Mouse (Mus musculus): ENCODE data around the gene Prss22. TPM values are rescaled to one million over a fixed set of nuclear protein-coding genes. Genes with fewer than 3 reads are reported as not detected.

Gene Prss22
- 0.22 and 0.35 TPM in 2 replicates for polyA plus RNA-seq (2012; rRNA removed)

DNA sequence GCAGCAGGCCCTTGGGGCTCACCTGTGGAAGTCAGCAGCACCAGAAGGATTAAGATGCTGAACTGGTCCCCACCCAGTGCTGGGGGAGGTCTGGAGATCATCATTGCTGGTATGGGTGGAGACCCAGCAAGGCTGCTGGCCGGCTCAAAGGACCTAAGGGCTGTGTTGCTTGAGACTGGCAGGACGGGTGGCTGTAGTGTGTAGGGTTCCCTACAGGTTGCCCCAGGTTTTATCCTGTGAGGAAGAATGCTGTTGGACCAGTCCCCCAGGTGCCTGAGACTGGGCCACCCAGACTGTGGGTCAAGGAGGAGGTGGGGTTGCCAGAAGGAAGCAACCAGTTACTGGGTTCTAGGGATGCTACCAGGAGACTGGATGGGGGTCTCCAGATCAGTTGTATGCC, at the start of gene Prss22:
TSS of gene Prss22 (minus strand) at position 200 of the 400 bp plus-strand sequence.

GRCm38 (mm10) chr17:24037844-24038243, 39.9 kb upstream of the Prss22 start, which contains the start of gene Prss27:
TSS of gene Prss27 (plus strand) at chr17:24038144.

DNA sequence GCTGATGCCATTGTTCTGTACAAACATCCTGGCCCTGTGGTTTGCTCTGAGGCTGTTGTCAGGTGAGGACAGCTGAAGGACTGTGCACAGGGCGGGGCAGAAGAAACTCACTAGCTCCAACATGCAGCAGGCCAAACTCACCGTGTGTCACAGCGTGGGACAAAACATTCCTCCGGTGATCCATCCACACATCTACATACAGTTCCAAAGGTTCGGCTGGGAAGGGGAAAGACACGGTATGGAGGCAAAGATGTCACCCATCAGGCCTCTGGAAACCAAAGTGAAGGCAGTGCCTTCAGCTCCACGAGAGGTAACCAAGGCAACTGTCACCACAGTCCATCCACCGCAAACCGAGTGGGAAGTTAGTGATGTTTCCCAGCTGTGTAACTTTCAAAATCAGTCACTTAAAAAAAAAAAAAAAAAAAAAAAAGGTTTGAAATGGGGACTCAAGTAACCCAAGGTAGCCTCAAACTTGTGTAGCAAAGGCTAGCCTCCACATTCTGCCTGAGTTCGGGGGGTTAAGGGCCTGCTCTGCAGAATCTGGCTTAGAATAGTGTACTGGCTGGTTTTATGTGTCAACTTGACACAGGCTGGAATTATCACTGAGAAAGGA, 17.5 kb downstream of the Prss22 start, which contains the start of gene Prss30:
TSS of gene Prss30 (minus strand) at position 270 of the 613 bp plus-strand sequence.

GRCm38 (mm10) chr17:23955174-23955573, 42.7 kb downstream of the Prss22 start, which contains the start of gene Sbpl:
TSS of gene Sbpl (minus strand) at chr17:23955274.

Other genes starting within 250 kb of the Prss22 start
- gene Flywch1, start 226.5 kb downstream of the Prss22 start, polyA plus RNA-seq (2012; rRNA removed), result 83.3 and 88.4 TPM in 2 replicates
- 28.6 and 30.1 TPM in 2 replicates for gene Flywch2, start 212.0 kb downstream of the Prss22 start, polyA plus RNA-seq (2012; rRNA removed)
- gene Srrm2, start 207.6 kb downstream of the Prss22 start, polyA plus RNA-seq (2012; rRNA removed), result 640 and 782 TPM in 2 replicates
- gene Elob, start 169.0 kb downstream of the Prss22 start, polyA plus RNA-seq (2012; rRNA removed), result 524 and 676 TPM in 2 replicates
- 0.26 and 0.46 TPM in 2 replicates for gene Prss33, start 162.0 kb downstream of the Prss22 start, polyA plus RNA-seq (2012; rRNA removed)
- 0.06 TPM in 1 of 2 replicates, not detected in the other for gene Prss32, start 154.2 kb downstream of the Prss22 start, polyA plus RNA-seq (2012; rRNA removed)
- gene Prss41, start 153.9 kb downstream of the Prss22 start, polyA plus RNA-seq (2012; rRNA removed), result 1.2 and 3.0 TPM in 2 replicates
- gene Prss21, start 130.0 kb downstream of the Prss22 start, polyA plus RNA-seq (2012; rRNA removed), result not detected in 2 replicates
- gene Dcpp1, start 117.2 kb downstream of the Prss22 start, polyA plus RNA-seq (2012; rRNA removed), result not detected in 2 replicates
- not detected in 2 replicates for gene Dcpp2, start 117.2 kb downstream of the Prss22 start, polyA plus RNA-seq (2012; rRNA removed)
- not detected in 2 replicates for gene Dcpp3, start 80.6 kb downstream of the Prss22 start, polyA plus RNA-seq (2012; rRNA removed)
- gene Sbp, start 56.4 kb downstream of the Prss22 start, polyA plus RNA-seq (2012; rRNA removed), result 0.08 TPM in 1 of 2 replicates, not detected in the other
- gene Sbpl, start 42.8 kb downstream of the Prss22 start, polyA plus RNA-seq (2012; rRNA removed), result not detected in 2 replicates
- 0.05 TPM in 1 of 2 replicates, not detected in the other for gene Prss30, start 17.5 kb downstream of the Prss22 start, polyA plus RNA-seq (2012; rRNA removed)
- gene Prss27, start 40.0 kb upstream of the Prss22 start, polyA plus RNA-seq (2012; rRNA removed), result 0.15 TPM in 1 of 2 replicates, not detected in the other
- gene Kctd5, start 75.4 kb upstream of the Prss22 start, polyA plus RNA-seq (2012; rRNA removed), result 46.7 and 67.8 TPM in 2 replicates
- 16.1 and 22.5 TPM in 2 replicates for gene Pdpk1, start 152.8 kb upstream of the Prss22 start, polyA plus RNA-seq (2012; rRNA removed)
- 32.4 and 42.6 TPM in 2 replicates for gene Amdhd2, start 165.7 kb upstream of the Prss22 start, polyA plus RNA-seq (2012; rRNA removed)
- gene Atp6v0c, start 171.6 kb upstream of the Prss22 start, polyA plus RNA-seq (2012; rRNA removed), result 302 and 437 TPM in 2 replicates
- 20.8 and 26.1 TPM in 2 replicates for gene Tbc1d24, start 207.5 kb upstream of the Prss22 start, polyA plus RNA-seq (2012; rRNA removed)
- 8.9 and 15.4 TPM in 2 replicates for gene Ntn3, start 211.4 kb upstream of the Prss22 start, polyA plus RNA-seq (2012; rRNA removed)
- gene Tedc2, start 222.8 kb upstream of the Prss22 start, polyA plus RNA-seq (2012; rRNA removed), result 35.9 and 38.6 TPM in 2 replicates

Measured in central nervous system, embryonic 11.5 days (tissue).